Mouse (Mus musculus): Measurements from ENCODE around the gene Ovgp1. TPM values are rescaled to one million over a fixed set of nuclear protein-coding genes. Genes with fewer than 3 reads are reported as not detected.
"Not testable (repeated sequence)": the region's sequence is repeated elsewhere in the genome, so short reads cannot be mapped to it uniquely, and the experiment has no call there.

Ovgp1 gene
- polyA plus RNA-seq, 1 experiment = 4.2 TPM

DNA sequence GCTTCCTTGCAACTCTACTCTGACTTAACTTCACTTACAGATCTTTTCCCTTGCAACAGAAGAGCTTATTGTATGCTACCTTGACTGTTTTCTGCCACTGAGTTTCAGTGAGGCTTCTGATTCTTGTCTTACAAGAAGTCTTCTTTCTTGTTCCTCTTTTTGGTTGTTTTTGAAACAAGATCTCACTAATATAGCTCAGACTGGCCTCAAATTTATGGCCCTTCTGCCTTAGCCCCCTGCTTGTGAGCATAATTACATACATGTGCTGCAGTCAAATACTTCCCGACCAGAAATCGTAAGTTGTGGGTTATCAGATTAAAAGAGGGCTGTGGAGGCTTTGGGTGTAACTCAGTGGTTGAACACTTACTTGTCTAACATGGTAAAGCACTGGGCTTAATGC is 21.2 kb downstream of the Ovgp1 start:
- DNase-seq (ENCODE audit: low spot score) = no peak

DNA sequence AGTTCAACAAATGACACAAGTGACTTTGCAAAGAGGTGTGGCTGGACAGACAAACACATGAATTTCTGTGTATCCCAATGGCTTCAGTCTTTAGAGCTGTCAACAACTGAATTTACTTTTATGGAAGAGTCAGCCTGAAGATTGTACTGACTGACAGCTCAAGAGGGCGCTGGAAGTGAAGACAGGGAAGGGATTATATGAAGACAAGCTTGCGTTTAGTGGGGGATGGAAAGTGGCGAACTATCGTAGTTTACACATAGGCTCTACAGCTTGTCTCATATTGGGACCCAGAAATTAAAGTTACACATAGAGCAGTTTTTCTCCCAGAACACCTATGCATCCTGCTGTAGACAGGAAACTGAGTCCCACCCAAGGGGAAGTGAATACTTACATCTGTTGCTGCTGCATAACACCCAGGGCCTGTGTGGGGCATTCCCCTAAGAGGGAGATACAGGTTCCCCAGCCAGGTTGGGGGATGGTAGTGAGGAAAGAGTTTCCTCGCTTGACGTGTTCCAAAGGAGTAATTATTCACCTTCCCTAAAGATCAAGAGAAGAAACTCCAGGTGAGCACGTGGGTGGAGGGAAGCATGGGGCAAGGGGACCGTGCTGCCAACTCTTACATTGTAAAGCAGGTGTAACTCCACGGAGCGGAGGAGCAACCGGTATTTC is 27.3 kb downstream of the Ovgp1 start:
- no peak for DNase-seq (ENCODE audit: low spot score)

DNA sequence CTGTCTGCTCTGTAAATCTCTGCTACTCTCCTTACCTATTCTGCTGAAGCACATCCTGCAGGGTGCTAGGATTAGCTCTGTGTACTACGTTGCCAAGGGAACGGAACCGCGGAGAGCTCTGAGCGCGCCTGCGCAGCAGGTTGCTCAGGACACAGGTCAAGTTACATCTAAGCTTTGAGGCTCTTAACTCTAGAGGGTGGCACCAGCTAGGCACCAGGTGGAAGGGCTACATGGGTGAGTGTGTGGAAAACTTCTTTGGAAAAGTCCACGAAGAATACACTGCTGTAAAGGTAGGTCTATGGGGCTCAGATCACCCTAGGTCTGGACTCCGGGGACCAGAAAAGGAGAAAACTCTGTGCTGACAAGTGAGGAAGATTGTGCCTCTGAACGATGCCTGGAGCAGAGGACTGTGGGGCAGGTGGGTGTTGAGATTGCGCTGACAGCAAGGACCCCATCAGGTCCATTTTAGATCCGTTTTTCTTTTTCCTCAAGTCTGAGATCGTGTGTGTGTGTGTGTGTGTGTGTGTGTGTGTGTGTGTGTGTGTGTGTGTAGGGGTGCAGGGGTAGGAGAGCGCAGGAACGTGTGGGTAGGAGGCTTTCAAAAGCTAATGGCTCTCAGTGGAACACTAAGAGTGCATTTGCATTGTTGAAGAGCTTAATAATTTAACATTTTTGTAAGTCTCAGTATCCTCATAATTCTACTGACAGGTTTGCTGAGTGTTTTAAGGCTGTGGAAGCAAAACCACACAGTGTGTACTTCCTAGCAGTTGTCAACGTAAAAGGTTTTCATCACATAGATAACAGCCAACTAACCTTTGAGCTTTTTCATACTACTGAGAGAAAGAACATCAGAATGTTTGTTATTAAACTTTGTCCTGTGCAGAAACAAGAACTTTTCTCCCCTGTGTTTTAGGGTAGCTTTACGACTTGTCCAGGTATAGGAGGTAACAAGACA is 28.2 kb downstream of the Ovgp1 start:
- DNase-seq (ENCODE audit: low spot score) = no peak

GRCm38 (mm10) chr3:106003360-106003759 is 29.8 kb downstream of the Ovgp1 start:
- DNase-seq (ENCODE audit: low spot score) = not testable (repeated sequence)

GRCm38 (mm10) chr3:106014546-106014945 is 41.0 kb downstream of the Ovgp1 start, which contains the start of gene Pifo:
Gene Pifo, minus strand, starts transcription at chr3:106014646.
- no peak for DNase-seq (ENCODE audit: low spot score)

- DNase-seq (ENCODE audit: low spot score) = no peak
Observed at GRCm38 (mm10) chr3:106021840-106022239, 48.3 kb downstream of the Ovgp1 start.

DNA sequence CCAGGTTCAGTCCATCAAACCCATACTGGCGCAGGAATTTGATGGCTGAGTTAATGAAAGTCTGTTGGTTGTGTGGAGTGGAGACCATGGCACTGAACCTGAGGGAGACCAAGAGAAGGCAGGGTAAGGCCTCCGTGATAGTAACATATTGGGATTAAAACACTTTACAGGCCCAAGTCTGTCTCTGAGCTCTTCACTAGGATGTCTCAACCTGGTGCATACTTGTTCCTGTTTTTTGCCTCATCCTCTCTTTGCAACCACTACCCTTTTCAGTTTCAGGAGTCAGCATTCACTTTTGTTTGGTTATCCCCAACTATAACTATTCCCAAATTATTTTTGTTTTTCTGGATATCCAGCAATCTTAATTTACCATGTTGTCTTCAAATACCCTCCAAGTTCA is 50.6 kb downstream of the Ovgp1 start:
- DNase-seq (ENCODE audit: low spot score) = no peak

DNA sequence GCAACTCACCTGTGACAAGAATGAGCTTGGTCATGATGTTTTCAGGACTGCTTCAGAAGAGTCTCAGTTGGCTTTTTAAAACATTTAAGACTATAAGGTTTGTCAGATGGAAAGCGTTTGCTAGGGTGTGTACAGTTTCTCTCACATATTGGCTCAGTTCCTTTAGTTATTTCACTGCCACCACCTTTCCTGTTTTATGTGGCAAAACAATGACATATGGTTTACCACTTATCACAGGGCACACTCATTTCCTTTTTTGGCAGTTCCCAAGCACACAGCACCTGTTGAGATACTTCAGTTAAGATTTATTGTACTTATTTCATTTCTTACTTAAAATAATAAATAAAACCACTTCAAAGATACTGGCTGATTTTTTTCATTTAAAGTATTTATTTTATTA is 59.3 kb downstream of the Ovgp1 start, which contains the start of gene Chil5:
Chil5 (minus strand) TSS at position 34 of the 400 bp plus-strand sequence.
- DNase-seq (ENCODE audit: low spot score) = no peak

Other genes with a start within 250 kb of the Ovgp1 start
- 91.4 and 106 TPM in 2 replicates for gene Rap1a, start 172.4 kb upstream of the Ovgp1 start, polyA plus RNA-seq (2012; rRNA removed)
- 0.41 and 0.53 TPM in 2 replicates for gene Adora3, start 102.9 kb upstream of the Ovgp1 start, polyA plus RNA-seq (2012; rRNA removed)
- 0.13 and 0.14 TPM in 2 replicates for gene Tmigd3, start 102.8 kb upstream of the Ovgp1 start, polyA plus RNA-seq (2012; rRNA removed)
- 0.58 and 0.78 TPM in 2 replicates for gene I830077J02Rik, start 41.0 kb upstream of the Ovgp1 start, polyA plus RNA-seq (2012; rRNA removed)
- 40.7 and 44.1 TPM in 2 replicates for gene Wdr77, start 14.3 kb upstream of the Ovgp1 start, polyA plus RNA-seq (2012; rRNA removed)
- gene Atp5f1, start 13.6 kb upstream of the Ovgp1 start, polyA plus RNA-seq (2012; rRNA removed) = 206 and 214 TPM in 2 replicates
- not detected in 2 replicates for gene Pifo, start 40.9 kb downstream of the Ovgp1 start, polyA plus RNA-seq (2012; rRNA removed)
- gene Chil5, start 59.1 kb downstream of the Ovgp1 start, polyA plus RNA-seq (2012; rRNA removed) = 0.06 and 0.15 TPM in 2 replicates
- gene Chia1, start 139.5 kb downstream of the Ovgp1 start, polyA plus RNA-seq (2012; rRNA removed) = 0.15 and 0.45 TPM in 2 replicates
- gene Chil3, start 193.9 kb downstream of the Ovgp1 start, polyA plus RNA-seq (2012; rRNA removed) = 0.37 and 1.1 TPM in 2 replicates
- gene Chil4, start 245.8 kb downstream of the Ovgp1 start, polyA plus RNA-seq (2012; rRNA removed) = not detected in 2 replicates